ENCODE assay signal across 8 mouse cellular contexts in the genomic region with DNA sequence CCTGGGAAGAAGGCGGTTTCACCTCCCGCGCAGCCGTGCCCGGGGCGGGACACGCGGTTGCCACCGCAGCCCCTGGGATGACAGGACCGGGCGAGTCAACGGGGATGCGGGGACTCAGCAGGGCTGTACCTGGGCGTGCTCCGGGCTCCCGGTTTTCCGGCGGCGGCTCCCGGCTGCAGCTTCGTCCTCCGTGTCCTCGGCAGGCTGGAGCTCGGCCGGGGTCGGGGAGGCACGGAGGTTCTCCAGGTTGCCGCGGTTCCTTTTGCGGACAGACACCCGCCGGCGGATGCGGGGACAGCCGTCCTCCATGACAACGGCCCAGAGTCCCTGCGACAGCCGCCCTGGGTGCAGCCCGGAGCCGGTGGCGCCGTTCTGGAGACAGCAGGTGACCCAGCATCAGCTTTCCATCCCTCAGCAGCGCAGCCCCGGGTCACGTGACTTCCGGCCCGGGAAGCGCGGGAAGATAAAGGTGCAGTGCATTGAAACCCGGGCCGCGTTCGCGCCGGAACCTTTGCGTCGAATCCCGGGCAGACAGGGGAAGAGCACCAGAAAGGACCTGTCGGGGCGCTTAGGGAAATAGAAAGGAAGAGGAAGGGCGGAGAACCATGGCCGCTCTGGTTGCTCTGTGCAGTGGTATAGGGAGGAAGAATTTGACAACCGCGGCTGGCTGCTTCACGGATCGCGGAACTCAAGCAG. TPM values are rescaled to one million over a fixed set of nuclear protein-coding genes. Genes with fewer than 3 reads are reported as not detected.
DNase-seq lines count a peak whose midpoint lies in the region; ATAC-seq lines count a peak whose summit lies in the region.

TSS of gene Helq (minus strand) at position 434 of the 696 bp plus-strand sequence.
TSS of gene Mrps18c (plus strand) at position 463 of the 696 bp plus-strand sequence.

- H3K27me3 ChIP-seq in intestine, embryonic 14.5 days (replicated peaks; ENCODE audit: control insufficient read depth, insufficient read depth, low read length): no peaks in the 10 kb centered on the region

- under 1% methylated on average over 67 of the region's 67 CpGs for WGBS in intestine, embryonic 14.5 days

- intact Hi-C loops in left cerebral cortex, postnatal 14 days (cut with DNase I): loop anchor here (5.0 to 10.0 kb wide), 3 partner anchors 124 to 381 kb away; partner anchors contain the start of genes Coq2 and Sec31a

- peak within 1 kb of the TSS; percentile 71 for H3K4me2 ChIP-seq in intestine, embryonic 14.5 days (ENCODE audit: low read length)

- no peak within 1 kb of the TSS for H3K27ac ChIP-seq in intestine, embryonic 14.5 days (ENCODE audit: low read depth)

- peaks cover 33% of the 10 kb centered on the region for H3K36me3 ChIP-seq in intestine, embryonic 14.5 days (ENCODE audit: control insufficient read depth, insufficient read depth, low read length)

- H3K4me3 ChIP-seq in intestine, embryonic 14.5 days (ENCODE audit: low read depth, low read length): peak within 1 kb of the TSS; percentile 78

- H3K9me3 ChIP-seq in intestine, embryonic 14.5 days (ENCODE audit: control insufficient read depth, low read length): no peaks in the 10 kb centered on the region

- H3K9ac ChIP-seq in intestine, embryonic 14.5 days (ENCODE audit: low read length): peak within 1 kb of the TSS; percentile 66

- ATAC-seq in intestine, embryonic 14.5 days (replicated peaks; ENCODE audit: low FRiP score, low TSS enrichment, low read depth): peak; percentile 92

- DNase-seq in adrenal gland, adult (ENCODE audit: inconsistent age in 2 of 2, low spot score in 1 of 2): peak; percentile 93 to 97
- peak; percentile 96 for DNase-seq in embryo, embryonic 10.5 days (ENCODE audit: low spot score)
- DNase-seq in gastrocnemius, postnatal 25 days: peak; percentile 86
- peak; percentile 96 for DNase-seq in intestine, embryonic 14.5 days (ENCODE audit: low spot score)
- peak; percentile 93 to 95 for DNase-seq in left cerebral cortex, postnatal 14 days (ENCODE audit: low spot score in 2 of 2)
- peak; percentile 94 for DNase-seq in mesoderm, embryonic 11.5 days (ENCODE audit: low read depth, low spot score)
- peak; percentile 88 to 90 for DNase-seq in right cerebral cortex, postnatal 36 days (ENCODE audit: low spot score in 2 of 2)
- DNase-seq in yolk sac, embryonic 10.5 days (ENCODE audit: low spot score): peak; percentile 93

- H3K4me1 ChIP-seq in intestine, embryonic 14.5 days (replicated peaks; ENCODE audit: control insufficient read depth, insufficient read depth, low read length): peaks cover 10% of the 10 kb centered on the region

RNA-seq across cellular contexts. Expression of gene Helq, which starts in this region (rescaled TPM):
- 1 to 10 TPM; 6.1 to 6.3 TPM for total RNA-seq in gastrocnemius, postnatal 25 days (2021)
- 19.9 and 24.1 TPM in 2 replicates for polyA plus RNA-seq in intestine, embryonic 14.5 days (2014; fragmentation: Nextera tagmentation; extraction: Ambion mirVana)
- 10 to 100 TPM; 12.8 to 19.1 TPM for total RNA-seq in left cerebral cortex, postnatal 14 days (2021)

RNA-seq across cellular contexts. Expression of gene Mrps18c, which starts in this region (rescaled TPM):
- 10 to 100 TPM; 65.7 to 67.6 TPM for total RNA-seq in gastrocnemius, postnatal 25 days (2021)
- polyA plus RNA-seq in intestine, embryonic 14.5 days (2014; fragmentation: Nextera tagmentation; extraction: Ambion mirVana): 171 and 179 TPM in 2 replicates
- 10 to 100 TPM; 48.1 to 57.8 TPM for total RNA-seq in left cerebral cortex, postnatal 14 days (2021)
